Mouse (Mus musculus): ENCODE results near the gene Sipa1l2. TPM values are rescaled to one million over a fixed set of nuclear protein-coding genes. Genes with fewer than 3 reads are reported as not detected.

Sipa1l2 gene
- 23.1 and 25.3 TPM in 2 replicates for polyA plus RNA-seq (2015; fragmentation: Nextera tagmentation; extraction: Ambion mirVana)

DNA sequence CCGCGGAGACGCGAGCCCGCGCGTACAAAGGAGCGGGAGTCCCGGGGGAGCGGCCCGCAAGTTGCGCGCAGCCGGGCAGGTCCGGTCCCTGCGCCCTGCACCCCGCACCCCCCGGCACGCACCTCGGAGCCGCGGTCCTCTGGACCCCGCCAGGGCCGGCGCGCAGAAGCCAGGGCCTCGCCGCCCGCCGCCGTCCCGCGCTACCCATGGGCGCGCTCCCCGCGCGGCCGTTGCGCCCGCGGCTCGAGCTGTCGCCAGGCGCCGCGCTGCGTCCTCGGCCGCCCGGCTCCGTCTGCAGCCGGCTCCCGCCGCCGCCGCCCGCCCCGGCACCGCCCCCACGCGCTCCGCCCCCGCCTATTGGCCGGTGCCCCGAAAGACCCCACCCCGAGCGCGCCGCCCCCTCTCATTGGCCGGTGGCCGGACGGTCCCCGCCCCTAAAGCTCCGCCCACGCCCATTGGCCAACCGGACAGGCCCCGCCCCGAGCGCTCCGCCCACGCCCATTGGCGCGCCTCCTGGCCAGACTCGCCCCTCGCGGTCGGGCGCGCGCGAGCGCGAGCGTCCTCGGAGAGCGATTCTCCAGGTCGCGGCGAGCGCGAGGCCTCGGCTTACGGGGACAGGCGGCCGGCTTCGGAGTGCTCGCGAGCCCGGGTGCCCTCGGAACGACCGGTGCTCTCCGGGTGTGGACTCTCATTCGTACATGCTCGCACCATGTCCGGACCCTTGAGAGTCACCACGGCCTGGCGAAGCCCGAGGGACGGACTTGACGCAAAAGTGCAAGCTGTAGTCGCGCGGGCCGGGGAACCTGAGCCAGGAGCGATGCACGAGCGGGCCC lies at the start of gene Sipa1l2:
Gene Sipa1l2 (minus strand): TSS at position 276 of the 833 bp plus-strand sequence.
- peak within 1 kb of the TSS; percentile 81 for H3K9ac ChIP-seq
- H3K4me2 ChIP-seq = peak within 1 kb of the TSS; percentile 94
- H3K4me3 ChIP-seq = peak within 1 kb of the TSS; percentile 89
- WGBS = under 1% methylated on average over 113 of the region's 129 CpGs
- no peaks in the 10 kb centered on the region for H3K9me3 ChIP-seq
- H3K4me1 ChIP-seq (replicated peaks) = peaks cover 36% of the 10 kb centered on the region
- peak; percentile 94 for ATAC-seq (ENCODE audit: low FRiP score, low read depth)
- H3K27ac ChIP-seq (replicated peaks) = peak within 1 kb of the TSS; percentile 80
- H3K36me3 ChIP-seq = no peaks in the 10 kb centered on the region
- H3K27me3 ChIP-seq = 0 out of 2 replicates have a peak, but pooled peaks cover 3% of the 10 kb centered on the region

- Histone ChIP-seq H3K4me1 (replicated peaks) (peaks cover 19% of the 10 kb centered on the region), H3K27ac (replicated peaks) (no peak overlapping the region), H3K9me3 (no peaks in the 10 kb centered on the region), H3K27me3 (no peaks in the 10 kb centered on the region), H3K9ac (no peak overlapping the region), H3K4me2 (0 out of 2 replicates have a peak overlapping the region, but pooled peaks have one; percentile 1), H3K4me3 (no peak overlapping the region), H3K36me3 (no peaks in the 10 kb centered on the region)
- 72% methylated on average over 16 of the region's 16 CpGs for WGBS
- ATAC-seq (ENCODE audit: low FRiP score, low read depth) = no peak
Measured at GRCm38 (mm10) chr8:125618543-125619335, 49.1 kb upstream of the Sipa1l2 start.

- H3K27me3 ChIP-seq = no peaks in the 10 kb centered on the region
- WGBS = 85% methylated on average over 5 of the region's 5 CpGs
- H3K4me2 ChIP-seq = no peak overlapping the region
- no peaks in the 10 kb centered on the region for H3K9me3 ChIP-seq
- no peak for ATAC-seq (ENCODE audit: low FRiP score, low read depth)
- H3K27ac ChIP-seq (replicated peaks) = no peak overlapping the region
- H3K9ac ChIP-seq = no peak overlapping the region
- H3K4me1 ChIP-seq (replicated peaks) = peaks cover 17% of the 10 kb centered on the region
- H3K36me3 ChIP-seq = no peaks in the 10 kb centered on the region
- no peak overlapping the region for H3K4me3 ChIP-seq
Measured at GRCm38 (mm10) chr8:125616935-125617334, 47.3 kb upstream of the Sipa1l2 start.

GRCm38 (mm10) chr8:125616039-125616438 lies 46.4 kb upstream of the Sipa1l2 start:
- no peak for ATAC-seq (ENCODE audit: low FRiP score, low read depth)
- Histone ChIP-seq H3K4me1 (replicated peaks) (peaks cover 17% of the 10 kb centered on the region), H3K9ac (no peak overlapping the region), H3K4me3 (no peak overlapping the region), H3K4me2 (no peak overlapping the region), H3K9me3 (no peaks in the 10 kb centered on the region), H3K27ac (replicated peaks) (no peak overlapping the region), H3K36me3 (no peaks in the 10 kb centered on the region), H3K27me3 (no peaks in the 10 kb centered on the region)
- WGBS = 93% methylated on average over 3 of the region's 3 CpGs

GRCm38 (mm10) chr8:125613552-125613951 lies 43.9 kb upstream of the Sipa1l2 start:
- Histone ChIP-seq H3K27ac (replicated peaks) (no peak overlapping the region), H3K4me1 (replicated peaks) (no peaks in the 10 kb centered on the region), H3K36me3 (no peaks in the 10 kb centered on the region), H3K27me3 (no peaks in the 10 kb centered on the region), H3K9ac (no peak overlapping the region), H3K9me3 (no peaks in the 10 kb centered on the region), H3K4me2 (no peak overlapping the region), H3K4me3 (no peak overlapping the region)
- 94% methylated on average over 2 of the region's 2 CpGs for WGBS
- ATAC-seq (ENCODE audit: low FRiP score, low read depth) = no peak

GRCm38 (mm10) chr8:125611799-125612560 lies 42.4 kb upstream of the Sipa1l2 start:
- ATAC-seq (ENCODE audit: low FRiP score, low read depth) = no peak
- no peaks in the 10 kb centered on the region for H3K27me3 ChIP-seq
- 85% methylated on average over 21 of the region's 21 CpGs for WGBS

GRCm38 (mm10) chr8:125611024-125611798 lies 41.6 kb upstream of the Sipa1l2 start:
- no peak for ATAC-seq (ENCODE audit: low FRiP score, low read depth)
- Histone ChIP-seq H3K36me3 (no peaks in the 10 kb centered on the region), H3K27ac (replicated peaks) (no peak overlapping the region), H3K4me1 (replicated peaks) (no peaks in the 10 kb centered on the region), H3K4me2 (no peak overlapping the region), H3K4me3 (no peak overlapping the region), H3K9ac (no peak overlapping the region), H3K9me3 (no peaks in the 10 kb centered on the region), H3K27me3 (no peaks in the 10 kb centered on the region)
- WGBS = 82% methylated on average over 10 of the region's 10 CpGs

More at GRCm38 (mm10) chr8:125611799-125612560, 42.4 kb upstream of the Sipa1l2 start:
- Histone ChIP-seq H3K36me3 (no peaks in the 10 kb centered on the region), H3K9me3 (no peaks in the 10 kb centered on the region), H3K9ac (no peak overlapping the region), H3K4me3 (no peak overlapping the region), H3K27ac (replicated peaks) (no peak overlapping the region), H3K4me2 (no peak overlapping the region), H3K4me1 (replicated peaks) (no peaks in the 10 kb centered on the region)

GRCm38 (mm10) chr8:125609737-125610136 lies 40.1 kb upstream of the Sipa1l2 start:
- H3K36me3 ChIP-seq = no peaks in the 10 kb centered on the region
- no peak overlapping the region for H3K9ac ChIP-seq
- no peak overlapping the region for H3K27ac ChIP-seq (replicated peaks)
- no peak overlapping the region for H3K4me2 ChIP-seq
- 93% methylated on average over 6 of the region's 6 CpGs for WGBS
- H3K4me1 ChIP-seq (replicated peaks) = no peaks in the 10 kb centered on the region
- ATAC-seq (ENCODE audit: low FRiP score, low read depth) = no peak
- H3K9me3 ChIP-seq = no peaks in the 10 kb centered on the region
- H3K27me3 ChIP-seq = no peaks in the 10 kb centered on the region
- H3K4me3 ChIP-seq = no peak overlapping the region

GRCm38 (mm10) chr8:125607714-125608223 lies 38.2 kb upstream of the Sipa1l2 start:
- Histone ChIP-seq H3K36me3 (no peaks in the 10 kb centered on the region), H3K27me3 (no peaks in the 10 kb centered on the region), H3K4me1 (replicated peaks) (no peaks in the 10 kb centered on the region), H3K9me3 (no peaks in the 10 kb centered on the region), H3K4me2 (no peak overlapping the region), H3K9ac (no peak overlapping the region), H3K27ac (replicated peaks) (no peak overlapping the region), H3K4me3 (no peak overlapping the region)
- WGBS = 94% methylated on average over 4 of the region's 4 CpGs
- no peak for ATAC-seq (ENCODE audit: low FRiP score, low read depth)

GRCm38 (mm10) chr8:125606937-125607336 lies 37.3 kb upstream of the Sipa1l2 start:
- no peaks in the 10 kb centered on the region for H3K27me3 ChIP-seq
- H3K9me3 ChIP-seq = no peaks in the 10 kb centered on the region

More at GRCm38 (mm10) chr8:125606937-125607336, 37.3 kb upstream of the Sipa1l2 start:
- H3K36me3 ChIP-seq = no peaks in the 10 kb centered on the region
- ATAC-seq (ENCODE audit: low FRiP score, low read depth) = no peak
- H3K4me1 ChIP-seq (replicated peaks) = no peaks in the 10 kb centered on the region
- no peak overlapping the region for H3K4me3 ChIP-seq
- no peak overlapping the region for H3K9ac ChIP-seq
- no peak overlapping the region for H3K4me2 ChIP-seq
- H3K27ac ChIP-seq (replicated peaks) = no peak overlapping the region
- 72% methylated on average over 3 of the region's 3 CpGs for WGBS

Measured in hindbrain, embryonic 15.5 days (tissue).